Mouse (Mus musculus): ENCODE results near the gene Sash1.

DNA sequence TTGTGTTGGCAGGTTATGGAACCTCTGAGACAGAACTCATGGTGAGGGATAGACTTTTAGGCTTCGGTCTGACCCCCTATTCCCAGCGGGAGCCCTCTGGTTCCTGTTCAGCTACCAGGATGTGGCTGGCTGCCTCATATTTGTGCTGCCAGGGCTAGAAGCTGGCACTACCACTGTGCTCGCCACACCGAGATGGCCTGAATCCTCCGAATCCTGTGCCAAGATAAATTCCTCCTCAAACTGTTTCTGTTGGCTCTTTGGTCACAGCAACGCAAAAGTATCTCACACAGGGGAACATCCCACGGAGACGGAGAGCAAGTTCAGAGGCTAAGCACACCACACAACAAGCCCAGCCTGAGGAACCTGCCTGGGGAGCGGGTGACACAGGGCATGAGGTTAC lies 78.3 kb downstream of the Sash1 start:
- TF ChIP-seq CTCF (IDR thresholded peaks at IDR 0.05; ENCODE audit: control insufficient read depth, insufficient read depth, insufficient read length) (no peak), MAX (IDR thresholded peaks at IDR 0.05) (no peak)

All from C2C12 (cell line).